Mouse (Mus musculus) heart, embryonic 12.5 days (tissue): ENCODE measurements around the gene Ttc28. TPM values are rescaled to one million over a fixed set of nuclear protein-coding genes. Genes with fewer than 3 reads are reported as not detected.

Experiments used
- ATAC-seq: fragments of 200-750 bp; cut with Nextera tagmentation; 2 replicates; pipeline ENCODE4 v1.8.0; 2017; ENCODE audit warnings: moderate TSS enrichment, moderate library complexity; ENCODE audit not compliant: insufficient number of reproducible peaks, low FRiP score
- H3K27ac ChIP-seq: fragments of 300-500 bp; sonication (generic); 2 replicates; pipeline ENCODE4 v1.5.1; 2016; ENCODE audit warnings: mild to moderate bottlenecking, moderate library complexity; ENCODE audit not compliant: poor library complexity, severe bottlenecking
- H3K27me3 ChIP-seq: fragments of 300-500 bp; sonication (generic); replicated peaks from 2 replicates; pipeline ENCODE4 v1.6.1; 2016; ENCODE audit warnings: mild to moderate bottlenecking, moderate library complexity
- H3K36me3 ChIP-seq: fragments of 300-500 bp; sonication (generic); 2 replicates; pipeline ENCODE4 v1.6.1; 2016; ENCODE audit warnings: mild to moderate bottlenecking, moderate library complexity
- H3K4me1 ChIP-seq: fragments of 300-500 bp; sonication (generic); replicated peaks from 2 replicates; pipeline ENCODE4 v1.6.1; 2016; ENCODE audit warnings: mild to moderate bottlenecking
- H3K4me2 ChIP-seq: fragments of 300-500 bp; sonication (generic); 2 replicates; pipeline ENCODE4 v1.6.1; 2016; ENCODE audit warnings: mild to moderate bottlenecking, moderate library complexity
- H3K4me3 ChIP-seq: fragments of 300-500 bp; sonication (generic); 2 replicates; pipeline ENCODE4 v1.5.1; 2016; ENCODE audit warnings: mild to moderate bottlenecking
- H3K9ac ChIP-seq: fragments of 300-500 bp; sonication (generic); 2 replicates; pipeline ENCODE4 v1.6.1; 2016; ENCODE audit warnings: mild to moderate bottlenecking, moderate library complexity
- H3K9me3 ChIP-seq: fragments of 300-500 bp; sonication (generic); replicated peaks from 2 replicates; pipeline ENCODE4 v1.6.1; 2016; ENCODE audit warnings: mild to moderate bottlenecking, moderate library complexity
- WGBS: fragments of 180-500 bp; shearing (Covaris S2); methylation state at CpG from one replicate; pipeline ENCODE4 v1.1.7; 2016; 5-methylcytosine and 5-hydroxymethylcytosine counted together
- polyA plus RNA-seq: library from polyadenylated mRNA; unstranded; fragments of >200 nt; fragmentation: Nextera tagmentation; extraction: Ambion mirVana; gene quantifications from 2 replicates; pipeline ENCODE4 v1.2.1, GENCODE M21; 2016

The Ttc28 gene
- polyA plus RNA-seq, 1 experiment from 2014 or later: 10.3 TPM

DNA sequence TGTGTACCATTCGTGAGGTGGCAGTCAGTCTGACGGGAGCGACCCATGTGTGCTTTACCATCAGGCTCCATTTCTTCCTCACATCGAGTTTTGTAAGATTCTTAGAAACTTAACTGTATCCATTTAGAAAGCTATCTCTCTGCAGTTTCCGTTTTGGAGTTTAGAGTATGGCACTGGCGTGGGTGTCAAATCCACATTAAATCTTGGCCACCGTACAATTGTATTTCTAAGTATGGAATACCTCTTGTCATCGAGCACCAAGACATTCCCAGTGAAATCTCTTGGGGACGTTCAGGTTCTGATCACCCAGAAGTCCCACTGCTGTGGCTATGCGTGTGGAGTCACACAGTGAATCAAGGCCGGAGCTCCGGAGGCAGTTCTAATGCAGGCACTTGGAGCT is 276.3 kb downstream of the Ttc28 start:
- no peak overlapping the region for H3K9ac ChIP-seq
- H3K9me3 ChIP-seq: no peaks in the 10 kb centered on the region
- H3K27me3 ChIP-seq: peaks cover 17% of the 10 kb centered on the region
- H3K4me3 ChIP-seq: no peak overlapping the region
- ATAC-seq: no peak
- peaks cover 53% of the 10 kb centered on the region for H3K4me1 ChIP-seq
- no peak overlapping the region for H3K4me2 ChIP-seq
- H3K27ac ChIP-seq: no peak overlapping the region
- no peaks in the 10 kb centered on the region for H3K36me3 ChIP-seq
- 78% methylated on average over 12 of the region's 12 CpGs for whole genome bisulfite sequencing

DNA sequence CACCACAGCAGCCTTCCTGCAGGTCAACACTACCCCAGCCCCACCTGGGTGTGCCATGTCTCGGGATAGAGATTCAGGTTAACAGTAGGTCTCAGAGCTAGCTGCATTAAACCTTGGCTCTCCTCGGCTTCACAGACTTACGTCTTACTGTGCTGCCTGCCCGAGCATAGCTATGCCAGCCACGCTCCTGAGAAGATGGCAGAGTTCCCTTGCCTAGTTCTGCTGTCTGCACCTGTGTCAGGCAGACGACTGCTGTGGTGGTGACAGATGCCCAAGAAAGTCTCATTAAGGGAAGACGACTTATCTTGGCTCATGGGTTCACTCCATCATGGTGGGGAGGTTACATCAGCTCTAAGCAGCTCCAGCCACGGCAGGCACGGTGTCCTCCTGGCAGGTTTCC is 278.7 kb downstream of the Ttc28 start:
- no peak for ATAC-seq
- H3K9ac ChIP-seq: no peak overlapping the region
- WGBS: 75% methylated on average over 9 of the region's 9 CpGs
- no peak overlapping the region for H3K4me2 ChIP-seq
- no peaks in the 10 kb centered on the region for H3K9me3 ChIP-seq
- H3K27ac ChIP-seq: no peak overlapping the region
- no peaks in the 10 kb centered on the region for H3K36me3 ChIP-seq
- H3K4me3 ChIP-seq: no peak overlapping the region
- H3K27me3 ChIP-seq: peaks cover 33% of the 10 kb centered on the region
- peaks cover 47% of the 10 kb centered on the region for H3K4me1 ChIP-seq

- no peaks in the 10 kb centered on the region for H3K9me3 ChIP-seq
- H3K27me3 ChIP-seq: peaks cover 45% of the 10 kb centered on the region
- peak overlapping the region; percentile 58 for H3K4me2 ChIP-seq
- peak overlapping the region; percentile 31 for H3K27ac ChIP-seq
- H3K9ac ChIP-seq: no peak overlapping the region
- peak; percentile 56 for ATAC-seq
- peaks cover 36% of the 10 kb centered on the region for H3K4me1 ChIP-seq
- H3K36me3 ChIP-seq: no peaks in the 10 kb centered on the region
- 27% methylated on average over 23 of the region's 23 CpGs for WGBS
- H3K4me3 ChIP-seq: peak overlapping the region; percentile 12; the same call in 1 of the 2 replicates
These were observed 280.2 kb downstream of the Ttc28 start for GRCm38 (mm10) chr5:111159628-111160321.

GRCm38 (mm10) chr5:111161146-111161930 is 281.7 kb downstream of the Ttc28 start:
- H3K27ac ChIP-seq: no peak overlapping the region
- H3K4me1 ChIP-seq: peaks cover 30% of the 10 kb centered on the region
- H3K4me2 ChIP-seq: no peak overlapping the region
- H3K36me3 ChIP-seq: no peaks in the 10 kb centered on the region
- H3K9ac ChIP-seq: no peak overlapping the region
- no peaks in the 10 kb centered on the region for H3K9me3 ChIP-seq
- H3K27me3 ChIP-seq: peaks cover 41% of the 10 kb centered on the region
- no peak for ATAC-seq
- 51% methylated on average over 7 of the region's 7 CpGs for WGBS
- no peak overlapping the region for H3K4me3 ChIP-seq

DNA sequence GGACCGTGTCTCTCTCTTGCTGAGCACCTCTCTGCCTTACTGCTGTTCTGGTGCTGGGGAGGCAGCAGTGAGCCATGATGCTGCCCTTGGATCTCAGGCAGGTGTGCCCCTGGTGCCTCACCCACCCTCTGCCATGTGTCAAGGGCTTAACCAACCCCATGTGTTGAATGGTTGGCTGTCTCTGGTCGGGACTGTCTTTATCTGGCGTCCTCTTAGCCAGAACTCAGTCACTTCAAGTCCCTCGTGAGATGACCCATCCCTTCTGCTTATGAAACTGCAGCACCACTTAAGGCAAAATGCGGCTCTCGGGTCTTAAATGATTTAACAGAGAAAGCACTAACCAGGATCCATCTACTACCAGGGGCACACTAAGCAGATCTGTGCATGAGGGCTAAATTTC is 283.3 kb downstream of the Ttc28 start:
- H3K4me3 ChIP-seq: no peak overlapping the region
- H3K4me1 ChIP-seq: peaks cover 30% of the 10 kb centered on the region
- no peaks in the 10 kb centered on the region for H3K36me3 ChIP-seq
- H3K9ac ChIP-seq: no peak overlapping the region
- H3K27ac ChIP-seq: no peak overlapping the region
- H3K4me2 ChIP-seq: no peak overlapping the region
- no peak for ATAC-seq
- no peaks in the 10 kb centered on the region for H3K9me3 ChIP-seq
- WGBS: 48% methylated on average over 6 of the region's 6 CpGs
- H3K27me3 ChIP-seq: peaks cover 38% of the 10 kb centered on the region

DNA sequence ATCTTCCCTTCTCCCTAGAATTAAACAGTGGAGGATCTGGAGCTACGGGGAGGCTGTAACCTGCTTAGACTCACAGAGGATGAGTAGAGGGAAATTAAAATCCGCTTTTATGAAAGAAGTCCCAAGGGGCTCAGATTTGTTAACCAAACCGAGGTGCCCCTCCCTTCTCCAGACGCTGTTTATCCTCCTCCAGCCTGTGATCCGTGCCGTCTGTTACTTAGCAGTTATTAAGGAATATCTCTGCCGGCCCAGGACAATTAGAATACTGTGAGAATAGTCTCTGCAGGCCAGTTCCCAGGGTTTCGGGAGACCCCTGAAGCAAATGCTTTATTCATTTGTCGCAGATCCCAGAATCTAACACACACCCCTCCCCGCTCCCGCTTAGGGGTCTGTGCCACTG is 283.8 kb downstream of the Ttc28 start:
- peaks cover 30% of the 10 kb centered on the region for H3K4me1 ChIP-seq
- H3K27ac ChIP-seq: no peak overlapping the region
- no peak for ATAC-seq
- H3K9me3 ChIP-seq: no peaks in the 10 kb centered on the region
- WGBS: 66% methylated on average over 11 of the region's 11 CpGs
- H3K4me2 ChIP-seq: no peak overlapping the region
- no peaks in the 10 kb centered on the region for H3K36me3 ChIP-seq
- H3K9ac ChIP-seq: no peak overlapping the region
- H3K4me3 ChIP-seq: no peak overlapping the region
- peaks cover 32% of the 10 kb centered on the region for H3K27me3 ChIP-seq

DNA sequence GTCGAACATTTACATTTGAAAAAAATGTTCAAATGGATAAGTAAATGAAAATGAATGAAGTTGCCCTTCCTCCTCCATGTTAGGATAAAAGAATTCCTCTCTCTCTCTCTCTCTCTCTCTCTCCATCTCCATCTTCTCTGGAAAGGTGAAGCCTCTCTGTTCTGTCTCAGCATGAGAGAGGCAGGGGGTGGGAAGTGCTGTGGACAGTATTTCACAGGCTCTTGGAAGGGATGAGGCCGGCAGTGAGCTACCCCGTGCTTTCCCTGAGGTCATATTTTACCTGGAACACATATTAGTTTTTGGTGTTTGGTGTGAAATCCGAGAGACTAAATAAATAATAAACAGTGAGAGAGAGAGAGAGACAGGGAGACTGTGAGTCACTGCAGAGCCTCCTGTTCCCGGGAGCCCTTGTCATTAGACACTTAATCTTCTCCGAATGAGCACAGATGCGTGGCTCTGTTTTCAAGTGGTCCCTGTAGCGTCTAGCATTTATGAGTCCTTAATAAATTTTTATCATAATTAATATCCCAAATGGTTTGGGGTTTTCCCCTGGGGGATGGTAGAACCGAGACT is 284.8 kb downstream of the Ttc28 start:
- peaks cover 28% of the 10 kb centered on the region for H3K27me3 ChIP-seq
- ATAC-seq: no peak
- H3K9ac ChIP-seq: no peak overlapping the region
- no peaks in the 10 kb centered on the region for H3K9me3 ChIP-seq
- H3K27ac ChIP-seq: no peak overlapping the region
- H3K4me2 ChIP-seq: no peak overlapping the region
- H3K4me3 ChIP-seq: no peak overlapping the region
- no peaks in the 10 kb centered on the region for H3K36me3 ChIP-seq
- peaks cover 26% of the 10 kb centered on the region for H3K4me1 ChIP-seq
- WGBS: 40% methylated on average over 9 of the region's 9 CpGs

- H3K4me2 ChIP-seq: peak overlapping the region; percentile 23
- peaks cover 8% of the 10 kb centered on the region; the same call in 1 of the 2 replicates for H3K27me3 ChIP-seq
- no peak for ATAC-seq
- no peaks in the 10 kb centered on the region for H3K36me3 ChIP-seq
- H3K9ac ChIP-seq: no peak overlapping the region
- no peak overlapping the region for H3K27ac ChIP-seq
- H3K9me3 ChIP-seq: 0 out of 2 replicates have a peak, but pooled peaks cover 3% of the 10 kb centered on the region
- H3K4me1 ChIP-seq: peaks cover 13% of the 10 kb centered on the region
- no peak overlapping the region for H3K4me3 ChIP-seq
- WGBS: 42% methylated on average over 9 of the region's 9 CpGs
These were observed 290.8 kb downstream of the Ttc28 start for GRCm38 (mm10) chr5:111170383-111170782.

- 72% methylated on average over 12 of the region's 12 CpGs for WGBS
- H3K9ac ChIP-seq: no peak overlapping the region
- H3K36me3 ChIP-seq: no peaks in the 10 kb centered on the region
- H3K27ac ChIP-seq: no peak overlapping the region
- no peak overlapping the region for H3K4me3 ChIP-seq
- no peak for ATAC-seq
- peaks cover 18% of the 10 kb centered on the region for H3K4me1 ChIP-seq
- 0 out of 2 replicates have a peak, but pooled peaks cover 3% of the 10 kb centered on the region for H3K9me3 ChIP-seq
- 0 out of 2 replicates have a peak, but pooled peaks cover 10% of the 10 kb centered on the region for H3K27me3 ChIP-seq
- H3K4me2 ChIP-seq: no peak overlapping the region
These were observed 295.8 kb downstream of the Ttc28 start for GRCm38 (mm10) chr5:111175410-111175809.

DNA sequence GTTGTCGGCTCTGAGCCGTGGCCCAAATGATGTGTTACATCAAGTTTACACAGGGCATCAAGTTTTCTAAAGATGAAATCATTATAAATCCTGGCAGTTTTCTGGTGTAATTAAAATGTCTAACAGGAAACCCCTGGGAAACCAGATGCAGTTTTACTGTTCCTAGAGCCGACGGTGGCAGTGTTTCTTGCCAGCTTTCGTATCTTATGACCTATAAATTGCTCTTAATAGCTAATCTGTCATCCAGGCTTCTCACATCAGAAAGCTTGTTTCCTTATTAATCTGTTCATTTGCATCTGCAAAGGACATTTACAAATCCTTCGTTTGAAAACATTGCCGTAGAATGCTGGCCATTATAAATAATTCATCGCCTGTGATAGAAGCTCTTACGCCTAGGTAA is 296.2 kb downstream of the Ttc28 start:
- H3K9me3 ChIP-seq: 0 out of 2 replicates have a peak, but pooled peaks cover under 1% of the 10 kb centered on the region
- no peak overlapping the region for H3K4me3 ChIP-seq
- 0 out of 2 replicates have a peak, but pooled peaks cover 10% of the 10 kb centered on the region for H3K27me3 ChIP-seq
- H3K27ac ChIP-seq: no peak overlapping the region
- H3K36me3 ChIP-seq: no peaks in the 10 kb centered on the region
- ATAC-seq: no peak
- H3K4me2 ChIP-seq: no peak overlapping the region
- H3K4me1 ChIP-seq: peaks cover 20% of the 10 kb centered on the region
- H3K9ac ChIP-seq: no peak overlapping the region
- 87% methylated on average over 9 of the region's 9 CpGs for WGBS

GRCm38 (mm10) chr5:111176441-111176840 is 296.8 kb downstream of the Ttc28 start:
- Histone ChIP-seq H3K4me1 (peaks cover 24% of the 10 kb centered on the region), H3K9me3 (no peaks in the 10 kb centered on the region)
- no peak for ATAC-seq

More at GRCm38 (mm10) chr5:111176441-111176840, 296.8 kb downstream of the Ttc28 start:
- no peak overlapping the region for H3K9ac ChIP-seq
- no peak overlapping the region for H3K4me3 ChIP-seq
- no peaks in the 10 kb centered on the region for H3K36me3 ChIP-seq
- 0 out of 2 replicates have a peak, but pooled peaks cover 10% of the 10 kb centered on the region for H3K27me3 ChIP-seq
- WGBS: 87% methylated on average over 13 of the region's 13 CpGs
- H3K27ac ChIP-seq: no peak overlapping the region
- no peak overlapping the region for H3K4me2 ChIP-seq
